Mouse (Mus musculus): Measurements from ENCODE around the gene Ggt7. TPM values are rescaled to one million over a fixed set of nuclear protein-coding genes. Genes with fewer than 3 reads are reported as not detected.

Gene Ggt7
- polyA plus RNA-seq, 1 experiment from 2014 or later, result 2.1 TPM

Other genes starting within 250 kb of the Ggt7 start
- 427 and 460 TPM in 2 replicates for gene Map1lc3a, start 241.9 kb downstream of the Ggt7 start, polyA plus RNA-seq (2015; fragmentation: Nextera tagmentation; extraction: Ambion mirVana)
- 56.5 and 59.2 TPM in 2 replicates for gene Pigu, start 160.8 kb downstream of the Ggt7 start, polyA plus RNA-seq (2015; fragmentation: Nextera tagmentation; extraction: Ambion mirVana)
- 126 and 132 TPM in 2 replicates for gene Trp53inp2, start 137.2 kb downstream of the Ggt7 start, polyA plus RNA-seq (2015; fragmentation: Nextera tagmentation; extraction: Ambion mirVana)
- gene Ncoa6, start 44.3 kb downstream of the Ggt7 start, polyA plus RNA-seq (2015; fragmentation: Nextera tagmentation; extraction: Ambion mirVana), result 11.4 and 13.1 TPM in 2 replicates
- 24.7 and 26.1 TPM in 2 replicates for gene Acss2, start 289 bp downstream of the Ggt7 start, polyA plus RNA-seq (2015; fragmentation: Nextera tagmentation; extraction: Ambion mirVana)
- gene Gss, start 74.6 kb upstream of the Ggt7 start, polyA plus RNA-seq (2015; fragmentation: Nextera tagmentation; extraction: Ambion mirVana), result 25.3 and 26.9 TPM in 2 replicates
- 22.4 and 26.4 TPM in 2 replicates for gene Myh7b, start 93.0 kb upstream of the Ggt7 start, polyA plus RNA-seq (2015; fragmentation: Nextera tagmentation; extraction: Ambion mirVana)
- gene Trpc4ap, start 174.1 kb upstream of the Ggt7 start, polyA plus RNA-seq (2015; fragmentation: Nextera tagmentation; extraction: Ambion mirVana), result 97.4 and 98.6 TPM in 2 replicates
- gene Edem2, start 211.2 kb upstream of the Ggt7 start, polyA plus RNA-seq (2015; fragmentation: Nextera tagmentation; extraction: Ambion mirVana), result 27.3 and 28.8 TPM in 2 replicates
- not detected in 2 replicates for gene Gm17581, start 217.6 kb upstream of the Ggt7 start, polyA plus RNA-seq (2015; fragmentation: Nextera tagmentation; extraction: Ambion mirVana)
- gene Procr, start 232.9 kb upstream of the Ggt7 start, polyA plus RNA-seq (2015; fragmentation: Nextera tagmentation; extraction: Ambion mirVana), result 7.3 and 7.5 TPM in 2 replicates

Measured in heart, embryonic 16.5 days (tissue).